Mouse (Mus musculus): ENCODE measurements around the gene Raf1. TPM values are rescaled to one million over a fixed set of nuclear protein-coding genes. Genes with fewer than 3 reads are reported as not detected.

The Raf1 gene
- polyA plus RNA-seq, 1 experiment: 106 TPM

GRCm38 (mm10) chr6:115601715-115602523, 74.5 kb downstream of the Raf1 start, which contains the start of gene Mkrn2:
TSS of gene Mkrn2 (plus strand) at chr6:115601902.
- Histone ChIP-seq H3K27ac (ENCODE audit: insufficient read depth, low read depth, low read length) (peak within 1 kb of the TSS; percentile 10; the same call in 1 of the 2 replicates), H3K36me3 (ENCODE audit: control insufficient read depth, insufficient read depth, low read length) (no peaks in the 10 kb centered on the region), H3K4me3 (ENCODE audit: insufficient read depth, low read depth, low read length) (peak within 1 kb of the TSS; percentile 76), H3K27me3 (replicated peaks; ENCODE audit: control insufficient read depth, insufficient read depth, low read length) (no peaks in the 10 kb centered on the region), H3K4me1 (ENCODE audit: control insufficient read depth, insufficient read depth, low read length) (peaks cover 4% of the 10 kb centered on the region; the same call in 1 of the 2 replicates)
- 1% methylated on average over 61 of the region's 61 CpGs for WGBS
- DNase-seq: peak; percentile 86
- TF ChIP-seq CTCF (conservative IDR thresholded peaks at IDR 0.05; ENCODE audit: insufficient read depth, insufficient read length, low read depth, low read length) (no peak), POLR2A (IDR thresholded peaks at IDR 0.05; ENCODE audit: low read depth, low read length) (peak; percentile 24)

- 65% methylated on average over 4 of the region's 4 CpGs for WGBS
- Histone ChIP-seq H3K4me3 (ENCODE audit: insufficient read depth, low read depth, low read length) (peak overlapping the region; percentile 20), H3K4me1 (ENCODE audit: control insufficient read depth, insufficient read depth, low read length) (peaks cover 4% of the 10 kb centered on the region; the same call in 1 of the 2 replicates)
Measured at GRCm38 (mm10) chr6:115601322-115601714, 75.1 kb downstream of the Raf1 start.

DNA sequence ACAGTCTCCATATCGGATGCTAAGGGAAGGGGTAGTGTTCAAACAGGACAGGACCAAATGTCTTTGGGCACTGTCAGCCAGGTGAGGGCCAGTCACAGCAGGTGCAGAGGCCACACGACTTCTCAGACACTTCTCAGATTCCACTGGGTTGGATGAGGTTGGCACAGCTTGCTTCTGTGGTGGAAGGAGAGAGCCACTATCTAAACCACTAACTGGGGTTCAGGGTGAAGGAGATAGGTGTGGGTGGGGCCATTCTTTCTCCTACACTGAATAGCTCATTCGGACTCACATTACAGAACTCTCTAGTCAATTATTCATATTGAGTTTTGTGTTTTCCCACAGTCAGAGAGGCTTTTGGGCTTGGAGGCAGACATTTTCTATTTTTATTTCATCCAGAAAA, 80.8 kb downstream of the Raf1 start:
- DNase-seq: no peak
- Histone ChIP-seq H3K36me3 (ENCODE audit: control insufficient read depth, insufficient read depth, low read length) (no peaks in the 10 kb centered on the region), H3K27me3 (replicated peaks; ENCODE audit: control insufficient read depth, insufficient read depth, low read length) (no peaks in the 10 kb centered on the region), H3K4me1 (ENCODE audit: control insufficient read depth, insufficient read depth, low read length) (peaks cover 8% of the 10 kb centered on the region; the same call in 1 of the 2 replicates), H3K4me3 (ENCODE audit: insufficient read depth, low read depth, low read length) (no peak overlapping the region), H3K27ac (ENCODE audit: insufficient read depth, low read depth, low read length) (no peak overlapping the region)
- WGBS: 67% methylated on average over 3 of the region's 3 CpGs
- no peak for TF ChIP-seq POLR2A (IDR thresholded peaks at IDR 0.05; ENCODE audit: low read depth, low read length)
- no peak for TF ChIP-seq CTCF (conservative IDR thresholded peaks at IDR 0.05; ENCODE audit: insufficient read depth, insufficient read length, low read depth, low read length)

More at GRCm38 (mm10) chr6:115601322-115601714, 75.1 kb downstream of the Raf1 start:
- DNase-seq: no peak
- H3K27ac ChIP-seq (ENCODE audit: insufficient read depth, low read depth, low read length): no peak overlapping the region
- no peaks in the 10 kb centered on the region for H3K36me3 ChIP-seq (ENCODE audit: control insufficient read depth, insufficient read depth, low read length)
- no peak for TF ChIP-seq POLR2A (IDR thresholded peaks at IDR 0.05; ENCODE audit: low read depth, low read length)
- no peak for TF ChIP-seq CTCF (conservative IDR thresholded peaks at IDR 0.05; ENCODE audit: insufficient read depth, insufficient read length, low read depth, low read length)
- no peaks in the 10 kb centered on the region for H3K27me3 ChIP-seq (replicated peaks; ENCODE audit: control insufficient read depth, insufficient read depth, low read length)

GRCm38 (mm10) chr6:115594463-115594862, 82.0 kb downstream of the Raf1 start:
- TF ChIP-seq POLR2A (IDR thresholded peaks at IDR 0.05; ENCODE audit: low read depth, low read length) (no peak), CTCF (conservative IDR thresholded peaks at IDR 0.05; ENCODE audit: insufficient read depth, insufficient read length, low read depth, low read length) (no peak)
- H3K27ac ChIP-seq (ENCODE audit: insufficient read depth, low read depth, low read length): no peak overlapping the region
- no peaks in the 10 kb centered on the region for H3K36me3 ChIP-seq (ENCODE audit: control insufficient read depth, insufficient read depth, low read length)
- 86% methylated on average over 3 of the region's 3 CpGs for WGBS
- H3K4me1 ChIP-seq (ENCODE audit: control insufficient read depth, insufficient read depth, low read length): peaks cover 8% of the 10 kb centered on the region; the same call in 1 of the 2 replicates
- no peak overlapping the region for H3K4me3 ChIP-seq (ENCODE audit: insufficient read depth, low read depth, low read length)
- H3K27me3 ChIP-seq (replicated peaks; ENCODE audit: control insufficient read depth, insufficient read depth, low read length): no peaks in the 10 kb centered on the region
- no peak for DNase-seq

GRCm38 (mm10) chr6:115593252-115593651, 83.2 kb downstream of the Raf1 start:
- no peaks in the 10 kb centered on the region for H3K27me3 ChIP-seq (replicated peaks; ENCODE audit: control insufficient read depth, insufficient read depth, low read length)
- H3K4me3 ChIP-seq (ENCODE audit: insufficient read depth, low read depth, low read length): no peak overlapping the region
- 73% methylated on average over 4 of the region's 4 CpGs for WGBS
- TF ChIP-seq POLR2A (IDR thresholded peaks at IDR 0.05; ENCODE audit: low read depth, low read length) (no peak), CTCF (conservative IDR thresholded peaks at IDR 0.05; ENCODE audit: insufficient read depth, insufficient read length, low read depth, low read length) (no peak)
- H3K27ac ChIP-seq (ENCODE audit: insufficient read depth, low read depth, low read length): no peak overlapping the region
- no peak for DNase-seq
- no peaks in the 10 kb centered on the region for H3K36me3 ChIP-seq (ENCODE audit: control insufficient read depth, insufficient read depth, low read length)
- peaks cover 8% of the 10 kb centered on the region; the same call in 1 of the 2 replicates for H3K4me1 ChIP-seq (ENCODE audit: control insufficient read depth, insufficient read depth, low read length)

DNA sequence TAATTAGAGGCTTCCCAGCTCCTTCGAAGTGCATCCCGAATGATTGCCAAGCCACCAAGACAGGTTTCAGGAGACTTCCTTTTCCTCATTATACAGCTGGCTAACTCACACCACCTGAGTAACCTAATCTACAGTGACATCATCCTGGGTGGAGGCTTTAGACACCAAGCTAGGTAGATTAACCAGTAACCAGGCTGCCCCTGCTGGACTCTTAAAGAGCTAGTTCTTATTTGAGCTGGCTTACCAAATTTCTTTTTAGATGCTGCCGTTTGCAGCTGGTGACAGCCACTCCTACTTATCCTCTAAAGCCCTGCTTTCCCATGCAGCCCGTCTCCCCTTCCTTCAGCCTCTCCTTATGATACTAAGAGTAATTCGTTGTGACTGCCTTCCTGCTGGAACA, 84.0 kb downstream of the Raf1 start, which contains the start of gene Mkrn2os:
Gene Mkrn2os (minus strand): TSS at position 119 of the 400 bp plus-strand sequence.
- Histone ChIP-seq H3K27ac (ENCODE audit: insufficient read depth, low read depth, low read length) (no peak within 1 kb of the TSS), H3K36me3 (ENCODE audit: control insufficient read depth, insufficient read depth, low read length) (no peaks in the 10 kb centered on the region)

More for the DNA sequence above, 84.0 kb downstream of the Raf1 start, which contains the start of gene Mkrn2os:
- peak; percentile 88 for DNase-seq
- no peak for TF ChIP-seq POLR2A (IDR thresholded peaks at IDR 0.05; ENCODE audit: low read depth, low read length)
- TF ChIP-seq CTCF (conservative IDR thresholded peaks at IDR 0.05; ENCODE audit: insufficient read depth, insufficient read length, low read depth, low read length): no peak
- peaks cover 8% of the 10 kb centered on the region; the same call in 1 of the 2 replicates for H3K4me1 ChIP-seq (ENCODE audit: control insufficient read depth, insufficient read depth, low read length)
- WGBS: 28% methylated on average over 5 of the region's 5 CpGs
- peak within 1 kb of the TSS; percentile 26 for H3K4me3 ChIP-seq (ENCODE audit: insufficient read depth, low read depth, low read length)
- no peaks in the 10 kb centered on the region for H3K27me3 ChIP-seq (replicated peaks; ENCODE audit: control insufficient read depth, insufficient read depth, low read length)
